In genomic region chr1:159664945-159665344, GRCm38 (mm10) we compare ENCODE assay signal across 18 mouse cellular contexts.
DNase-seq lines count a peak whose midpoint lies in the region; ATAC-seq lines count a peak whose summit lies in the region.
"Had no signal": no experiment of that assay in that cellular context is flagged by ENCODE, and none has a peak within 500 bp of the region (broad histone marks: within the 10 kb centered on the region; RNA-seq: fewer than 3 reads in every experiment).

No protein-coding gene starts in this region.

- H3K9me3 ChIP-seq in forebrain, embryonic 13.5 days (replicated peaks): no peaks in the 10 kb centered on the region
- H3K9me3 ChIP-seq in forebrain, embryonic 16.5 days (ENCODE audit: control insufficient read depth, low read length): no peaks in the 10 kb centered on the region
- H3K9me3 ChIP-seq: embryonic facial prominence, embryonic 12.5 days; G1E; heart, embryonic 13.5 days; hindbrain, embryonic 15.5 days had no signal

- no peak overlapping the region for H3K4me3 ChIP-seq in forebrain, embryonic 13.5 days
- H3K4me3 ChIP-seq in forebrain, embryonic 16.5 days (replicated peaks; ENCODE audit: low read length): no peak overlapping the region
- H3K4me3 ChIP-seq: embryonic facial prominence, embryonic 12.5 days; heart, embryonic 13.5 days; hindbrain, embryonic 15.5 days had no signal

- H3K27me3 ChIP-seq in forebrain, embryonic 13.5 days: no peaks in the 10 kb centered on the region
- H3K27me3 ChIP-seq in forebrain, embryonic 16.5 days (replicated peaks; ENCODE audit: control insufficient read depth, insufficient read depth, low read length): no peaks in the 10 kb centered on the region
- H3K27me3 ChIP-seq: embryonic facial prominence, embryonic 12.5 days; heart, embryonic 13.5 days; hindbrain, embryonic 15.5 days had no signal

- no peak overlapping the region for H3K27ac ChIP-seq in forebrain, embryonic 13.5 days
- H3K27ac ChIP-seq in forebrain, embryonic 16.5 days (ENCODE audit: low read length): no peak overlapping the region
- H3K27ac ChIP-seq: embryonic facial prominence, embryonic 12.5 days; heart, embryonic 13.5 days; hindbrain, embryonic 15.5 days had no signal

- peak; percentile 44; the same call in 1 of the 2 replicates for ATAC-seq in forebrain, embryonic 13.5 days
- no peak for ATAC-seq in forebrain, embryonic 16.5 days
- ATAC-seq: intestine, embryonic 16.5 days had no signal

- no peak overlapping the region for H3K9ac ChIP-seq in forebrain, embryonic 13.5 days
- H3K9ac ChIP-seq in forebrain, embryonic 16.5 days (replicated peaks; ENCODE audit: low read depth, low read length): no peak overlapping the region
- H3K9ac ChIP-seq: embryonic facial prominence, embryonic 12.5 days; forebrain, postnatal 0 days; heart, embryonic 13.5 days; hindbrain, embryonic 15.5 days had no signal

- no peaks in the 10 kb centered on the region for H3K36me3 ChIP-seq in forebrain, embryonic 13.5 days (ENCODE audit: poor library complexity, severe bottlenecking)
- no peaks in the 10 kb centered on the region for H3K36me3 ChIP-seq in forebrain, embryonic 16.5 days (ENCODE audit: control insufficient read depth, insufficient read depth)
- H3K36me3 ChIP-seq: embryonic facial prominence, embryonic 12.5 days; G1E; heart, embryonic 13.5 days; hindbrain, embryonic 15.5 days had no signal

- H3K4me2 ChIP-seq in forebrain, embryonic 13.5 days: no peak overlapping the region
- H3K4me2 ChIP-seq in forebrain, embryonic 16.5 days (ENCODE audit: low read length): no peak overlapping the region
- H3K4me2 ChIP-seq: embryonic facial prominence, embryonic 12.5 days; heart, embryonic 13.5 days; hindbrain, embryonic 15.5 days had no signal

- DNase-seq in frontal cortex, adult 2 months (ENCODE audit: extremely low spot score in 1 of 2, low spot score in 1 of 2): peak; percentile 54 to 69
- no peak for DNase-seq in frontal cortex, postnatal 10 days (ENCODE audit: low spot score in 2 of 2)
- DNase-seq in left cerebral cortex, adult 9 months (ENCODE audit: low spot score in 2 of 2): peak; percentile 40 to 45
- no peak for DNase-seq in left cerebral cortex, adult 8-10 months (ENCODE audit: low spot score in 2 of 2)
- no peak for DNase-seq in kidney, postnatal 4 days
- DNase-seq: adrenal gland, adult 8-10 months; adrenal gland, postnatal 36 days; B cell, adult 2 months; gastrocnemius, postnatal 14 days; heart, postnatal 36 days had no signal

- H3K4me1 ChIP-seq in forebrain, embryonic 13.5 days: peaks cover 12% of the 10 kb centered on the region
- H3K4me1 ChIP-seq in forebrain, embryonic 16.5 days (replicated peaks; ENCODE audit: control insufficient read depth, insufficient read depth, low read length): peaks cover 13% of the 10 kb centered on the region

- 86% methylated on average over 4 of the region's 4 CpGs for WGBS in forebrain, embryonic 13.5 days
- WGBS in forebrain, embryonic 16.5 days: 66% methylated on average over 4 of the region's 4 CpGs

Comparison
In these comparisons a context has a peak if more than half of its experiments do, and no peak if none do; other contexts are left out.
1. DNase-seq: peak in frontal cortex, adult 2 months (2 of 2) and left cerebral cortex, adult 9 months (2 of 2); none in frontal cortex, postnatal 10 days (0 of 2), left cerebral cortex, adult 8-10 months (0 of 2) and kidney, postnatal 4 days (0 of 2).